Mouse (Mus musculus): ENCODE data around the gene Dock1.

GRCm38 (mm10) chr7:134794889-134795288 lies 124.4 kb downstream of the Dock1 start:
- TF ChIP-seq CTCF (IDR thresholded peaks at IDR 0.05; ENCODE audit: extremely low read depth, insufficient read depth, low read length) (no peak), POLR2A (IDR thresholded peaks at IDR 0.05; ENCODE audit: extremely low read depth, insufficient read depth, low read length) (no peak)
